Mouse (Mus musculus): ENCODE measurements around the gene Ctse. TPM values are rescaled to one million over a fixed set of nuclear protein-coding genes. Genes with fewer than 3 reads are reported as not detected.

Ctse gene
- polyA plus RNA-seq (2017; shearing (Covaris generic)), result 18.9 TPM

DNA sequence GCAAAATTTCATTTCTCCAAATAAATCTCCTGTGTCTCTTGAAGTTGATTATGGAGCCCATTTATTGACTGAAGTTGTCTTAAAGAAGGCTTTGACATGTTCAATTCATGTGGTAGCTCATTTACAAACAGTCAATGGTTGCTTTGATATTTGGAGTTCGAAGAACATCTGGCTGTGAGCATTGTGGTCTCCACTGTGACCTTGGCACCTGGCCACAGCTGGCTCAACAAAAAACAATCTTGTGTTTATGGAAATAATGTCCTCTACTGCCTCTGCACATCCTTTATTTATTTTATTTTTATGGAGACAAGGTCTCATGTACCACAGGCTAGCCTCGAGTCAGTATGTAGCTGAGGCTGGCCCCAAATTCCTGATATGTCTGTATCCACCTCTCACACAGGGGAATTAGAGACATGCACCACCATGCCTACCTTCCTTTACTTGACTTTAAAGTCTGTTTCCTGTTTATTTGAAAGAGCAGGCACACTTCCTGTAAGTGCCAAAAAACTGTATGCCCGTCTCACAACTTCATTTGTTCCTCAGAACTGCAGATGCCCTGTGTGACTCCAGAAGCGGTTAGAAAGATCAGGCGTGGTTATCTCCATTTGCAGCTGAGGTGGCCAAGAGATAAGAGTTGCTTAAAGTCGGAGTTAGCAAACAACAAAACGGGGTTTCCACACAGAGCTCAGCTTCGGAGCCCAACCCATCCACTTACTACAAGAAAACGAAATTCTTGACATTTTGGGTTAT is at the start of gene Ctse:
TSS of gene Ctse (plus strand) at position 516 of the 750 bp plus-strand sequence.

GRCm38 (mm10) chr1:131598905-131599304 is 39.2 kb upstream of the Ctse start, which contains the start of gene Avpr1b:
Avpr1b (plus strand) TSS chr1:131599239.

GRCm38 (mm10) chr1:131688475-131688874 is 50.4 kb downstream of the Ctse start, which contains the start of gene Rab7b:
Rab7b (plus strand) TSS chr1:131688695.

Other genes starting within 250 kb of the Ctse start
- gene Srgap2, start 111.0 kb upstream of the Ctse start, polyA plus RNA-seq (2017; shearing (Covaris generic)), result 39.2 TPM
- gene Fam72a, start 110.4 kb upstream of the Ctse start, polyA plus RNA-seq (2017; shearing (Covaris generic)), result 0.85 TPM
- 0.18 TPM for gene Avpr1b, start 39.1 kb upstream of the Ctse start, polyA plus RNA-seq (2017; shearing (Covaris generic))
- not detected for gene Rab7b, start 50.4 kb downstream of the Ctse start, polyA plus RNA-seq (2017; shearing (Covaris generic))
- not detected for gene Slc26a9, start 105.7 kb downstream of the Ctse start, polyA plus RNA-seq (2017; shearing (Covaris generic))
- gene Pm20d1, start 159.1 kb downstream of the Ctse start, polyA plus RNA-seq (2017; shearing (Covaris generic)), result 0.61 TPM
- gene Slc41a1, start 189.2 kb downstream of the Ctse start, polyA plus RNA-seq (2017; shearing (Covaris generic)), result 73.1 TPM
- 17.5 TPM for gene Rab29, start 228.9 kb downstream of the Ctse start, polyA plus RNA-seq (2017; shearing (Covaris generic))

All from effector memory CD4-positive, alpha-beta T cell, adult 7 months (primary cell).